Mouse (Mus musculus) heart, embryonic 10.5 days (tissue): ENCODE measurements around the gene Pank3. TPM values are rescaled to one million over a fixed set of nuclear protein-coding genes. Genes with fewer than 3 reads are reported as not detected.
"Not testable (repeated sequence)": the region's sequence is repeated elsewhere in the genome, so short reads cannot be mapped to it uniquely, and the experiment has no call there.

Experiments used
- DNase-seq: peaks from one replicate; pipeline ENCODE4 v3.0.0-alpha.2; 2017; ENCODE audit warnings: low spot score
- H3K27ac ChIP-seq: fragments of 300-500 bp; sonication (generic); 2 replicates; pipeline ENCODE4 v1.5.1; 2016; ENCODE audit warnings: mild to moderate bottlenecking
- H3K27me3 ChIP-seq: fragments of 300-500 bp; sonication (generic); 2 replicates; pipeline ENCODE4 v1.6.1; 2016; ENCODE audit warnings: mild to moderate bottlenecking; ENCODE audit not compliant: poor library complexity, insufficient read depth, severe bottlenecking
- H3K36me3 ChIP-seq: fragments of 300-500 bp; sonication (generic); 2 replicates; pipeline ENCODE4 v1.6.1; 2016; ENCODE audit warnings: mild to moderate bottlenecking, moderate library complexity
- H3K4me1 ChIP-seq: fragments of 300-500 bp; sonication (generic); 2 replicates; pipeline ENCODE4 v1.6.1; 2016; ENCODE audit warnings: mild to moderate bottlenecking
- H3K4me3 ChIP-seq: fragments of 300-500 bp; sonication (generic); 2 replicates; pipeline ENCODE4 v1.5.1; 2016; ENCODE audit warnings: mild to moderate bottlenecking, moderate library complexity
- H3K9me3 ChIP-seq: fragments of 300-500 bp; sonication (generic); 2 replicates; pipeline ENCODE4 v1.6.1; 2016; ENCODE audit warnings: mild to moderate bottlenecking, moderate library complexity
- WGBS: fragments of 180-500 bp; shearing (Covaris S2); methylation state at CpG from one replicate; pipeline ENCODE4 v1.1.7; 2016; 5-methylcytosine and 5-hydroxymethylcytosine counted together
- microRNA counts: library from miRNA; unstranded; fragments of <30 nt; microRNA quantifications from one replicate; lab custom pipeline; 2017
- microRNA-seq: library from miRNA; unstranded; fragments of <30 nt; microRNA quantifications from one replicate; pipeline ENCODE4, GENCODE M21; 2017
- polyA plus RNA-seq: library from polyadenylated mRNA; unstranded; fragments of >200 nt; fragmentation: Nextera tagmentation; extraction: Ambion mirVana; gene quantifications from 2 replicates; pipeline ENCODE4 v1.2.1, GENCODE M21; 2016

Gene Pank3
- polyA plus RNA-seq, 1 experiment from 2014 or later: 9.4 TPM

GRCm38 (mm10) chr11:35837156-35838126 is 68.2 kb downstream of the Pank3 start:
- H3K4me3 ChIP-seq: peak overlapping the region; percentile 57
- no peaks in the 10 kb centered on the region for H3K27me3 ChIP-seq

GRCm38 (mm10) chr11:35838345-35839338 is 69.4 kb downstream of the Pank3 start:
- H3K9me3 ChIP-seq: no peaks in the 10 kb centered on the region
- H3K4me3 ChIP-seq: peak overlapping the region; percentile 57
- DNase-seq: peak; percentile 99
- peak overlapping the region; percentile 87 for H3K27ac ChIP-seq
- H3K4me1 ChIP-seq: peaks cover 9% of the 10 kb centered on the region
- 31% methylated on average over 28 of the region's 28 CpGs for WGBS
- peaks cover 18% of the 10 kb centered on the region; the same call in 1 of the 2 replicates for H3K36me3 ChIP-seq
- H3K27me3 ChIP-seq: no peaks in the 10 kb centered on the region

More at GRCm38 (mm10) chr11:35837156-35838126, 68.2 kb downstream of the Pank3 start:
- no peaks in the 10 kb centered on the region for H3K9me3 ChIP-seq
- H3K4me1 ChIP-seq: peaks cover 20% of the 10 kb centered on the region
- peak overlapping the region; percentile 87 for H3K27ac ChIP-seq
- no peak for DNase-seq
- peaks cover 14% of the 10 kb centered on the region for H3K36me3 ChIP-seq
- WGBS: 72% methylated on average over 5 of the region's 5 CpGs

DNA sequence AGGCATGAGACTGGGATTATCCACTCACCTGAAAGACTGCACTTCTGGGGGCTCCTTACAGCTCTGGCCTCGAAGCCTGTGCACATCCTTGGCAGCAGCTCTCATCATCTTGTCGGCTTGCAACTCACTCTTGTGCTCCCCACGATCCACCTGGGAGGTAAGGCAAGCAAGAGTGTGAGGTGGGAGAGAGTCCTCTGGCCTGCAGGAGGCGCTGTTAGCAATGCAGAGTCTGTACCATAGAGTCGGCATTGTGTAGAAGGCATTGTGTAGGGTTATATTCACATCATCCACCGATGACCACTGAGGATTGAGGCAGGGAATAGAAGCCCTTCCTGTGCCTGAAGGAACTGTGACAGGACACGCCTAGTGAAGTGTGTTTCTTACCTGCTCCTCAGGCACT is 71.0 kb downstream of the Pank3 start:
- no peaks in the 10 kb centered on the region for H3K27me3 ChIP-seq
- H3K27ac ChIP-seq: no peak overlapping the region
- no peaks in the 10 kb centered on the region for H3K9me3 ChIP-seq
- 76% methylated on average over 7 of the region's 7 CpGs for WGBS
- H3K36me3 ChIP-seq: peaks cover 18% of the 10 kb centered on the region; the same call in 1 of the 2 replicates
- H3K4me1 ChIP-seq: peaks cover 12% of the 10 kb centered on the region; the same call in 1 of the 2 replicates
- no peak overlapping the region for H3K4me3 ChIP-seq
- no peak for DNase-seq

DNA sequence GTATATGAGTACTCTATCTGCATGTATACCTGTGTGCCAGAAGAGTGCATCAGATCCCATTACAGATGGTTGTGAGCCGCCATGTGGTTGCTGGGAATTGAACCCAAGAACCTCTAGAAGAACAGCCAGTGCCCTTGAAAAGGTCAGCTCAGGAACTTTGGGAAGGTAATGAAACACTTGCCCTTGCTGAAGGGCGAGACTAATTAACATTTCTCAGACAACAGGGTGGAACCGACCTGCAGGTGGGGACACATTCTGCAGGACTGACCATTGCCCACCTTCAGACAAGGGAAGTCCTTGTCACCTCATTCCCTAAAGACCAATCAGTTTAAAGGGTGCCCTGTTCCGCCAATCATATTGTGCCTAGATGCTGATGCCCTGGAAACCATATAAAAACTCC is 71.5 kb downstream of the Pank3 start:
- H3K4me1 ChIP-seq: peaks cover 12% of the 10 kb centered on the region; the same call in 1 of the 2 replicates
- not testable (repeated sequence) for H3K9me3 ChIP-seq, DNase-seq, H3K27me3 ChIP-seq, H3K4me3 ChIP-seq, H3K27ac ChIP-seq
- H3K36me3 ChIP-seq: peaks cover 18% of the 10 kb centered on the region; the same call in 1 of the 2 replicates
- 89% methylated on average over 4 of the region's 4 CpGs for WGBS

MicroRNA genes within 50 kb of the gene (microRNA counts, 519-probe panel; counts per million panel counts)
- microRNA mmu-miR-103 (lab: Ali Mortazavi, UCI): 7,059 counts per million, percentile 77 among the panel's probes with 10 or more counts

Small RNA genes within 50 kb of the gene (microRNA-seq; reads per million reads assigned to microRNA genes)
- gene Mir103-1: 9.3 reads per million, percentile 24 among the genes with 10 or more reads in this experiment

Other genes with a start within 250 kb of the Pank3 start
- not detected in 2 replicates for gene Fbll1, start 29.4 kb downstream of the Pank3 start, polyA plus RNA-seq
- 92.6 and 106 TPM in 2 replicates for gene Rars, start 65.0 kb downstream of the Pank3 start, polyA plus RNA-seq
- 3.0 and 3.9 TPM in 2 replicates for gene Wwc1, start 211.0 kb downstream of the Pank3 start, polyA plus RNA-seq